ENCODE assay signal across 27 mouse cellular contexts in genomic region chr15:95085962-95086361, GRCm38 (mm10).
DNase-seq lines count a peak whose midpoint lies in the region; ATAC-seq and TF ChIP-seq lines count a peak whose summit lies in the region.
"Had no signal": no experiment of that assay in that cellular context is flagged by ENCODE, and none has a peak within 500 bp of the region (broad histone marks: within the 10 kb centered on the region; RNA-seq: fewer than 3 reads in every experiment).

No protein-coding gene starts in this region.

- no peaks in the 10 kb centered on the region for H3K36me3 ChIP-seq in liver, embryonic 12.5 days
- H3K36me3 ChIP-seq: embryonic facial prominence, embryonic 12.5 days; heart, embryonic 12.5 days; hindbrain, embryonic 10.5 days; intestine, embryonic 15.5 days; limb, embryonic 13.5 days; liver, embryonic 13.5 days; midbrain, embryonic 13.5 days had no signal

- no peak for ATAC-seq in liver, embryonic 12.5 days
- ATAC-seq: forebrain, embryonic 13.5 days; hindbrain, embryonic 16.5 days; intestine, embryonic 15.5 days; midbrain, embryonic 13.5 days had no signal

- WGBS in cerebellum, adult 2 months: 23% methylated on average over 7 of the region's 7 CpGs
- 69% methylated on average over 7 of the region's 7 CpGs for WGBS in liver, embryonic 12.5 days (ENCODE audit: insufficient replicate concordance)

- no peaks in the 10 kb centered on the region for H3K27me3 ChIP-seq in cerebellum, adult 2 months (ENCODE audit: control insufficient read depth, insufficient read depth, low read length)
- no peaks in the 10 kb centered on the region for H3K27me3 ChIP-seq in liver, embryonic 12.5 days (replicated peaks)
- H3K27me3 ChIP-seq: embryonic facial prominence, embryonic 12.5 days; forebrain, embryonic 13.5 days; heart, embryonic 12.5 days; intestine, embryonic 15.5 days; limb, embryonic 13.5 days; liver, embryonic 13.5 days; megakaryocyte, embryonic 14.5 days; midbrain, embryonic 13.5 days had no signal

- H3K9me3 ChIP-seq in liver, embryonic 12.5 days (replicated peaks): 0 out of 2 replicates have a peak, but pooled peaks cover 10% of the 10 kb centered on the region
- H3K9me3 ChIP-seq: embryonic facial prominence, embryonic 12.5 days; forebrain, embryonic 13.5 days; heart, embryonic 12.5 days; hindbrain, embryonic 10.5 days; intestine, embryonic 15.5 days; limb, embryonic 13.5 days; midbrain, embryonic 13.5 days had no signal

- H3K27ac ChIP-seq in cerebellum, adult 2 months (ENCODE audit: insufficient read depth, low read length): no peak overlapping the region
- no peak overlapping the region for H3K27ac ChIP-seq in liver, embryonic 12.5 days
- H3K27ac ChIP-seq: embryonic facial prominence, embryonic 12.5 days; forebrain, embryonic 13.5 days; hindbrain, embryonic 10.5 days; intestine, embryonic 15.5 days; layer of hippocampus, adult 2 months; limb, embryonic 13.5 days; liver, embryonic 13.5 days; midbrain, embryonic 13.5 days had no signal

- no peak overlapping the region for H3K4me3 ChIP-seq in cerebellum, adult 2 months (replicated peaks; ENCODE audit: insufficient read depth, low read depth, low read length)
- no peak overlapping the region for H3K4me3 ChIP-seq in liver, embryonic 12.5 days
- H3K4me3 ChIP-seq: embryonic facial prominence, embryonic 12.5 days; forebrain, embryonic 13.5 days; heart, embryonic 12.5 days; hindbrain, embryonic 10.5 days; intestine, embryonic 15.5 days; layer of hippocampus, adult 2 months; limb, embryonic 13.5 days; liver, embryonic 13.5 days; megakaryocyte, embryonic 14.5 days; midbrain, embryonic 13.5 days had no signal

- peaks cover 2% of the 10 kb centered on the region for H3K4me1 ChIP-seq in cerebellum, adult 2 months (ENCODE audit: control insufficient read depth, insufficient read depth, low read length)
- H3K4me1 ChIP-seq in liver, embryonic 12.5 days: no peaks in the 10 kb centered on the region
- H3K4me1 ChIP-seq: embryonic facial prominence, embryonic 12.5 days; heart, embryonic 12.5 days; hindbrain, embryonic 10.5 days; intestine, embryonic 15.5 days; limb, embryonic 13.5 days; liver, embryonic 13.5 days; megakaryocyte, embryonic 14.5 days had no signal

- no peak for TF ChIP-seq CTCF in cerebellum, adult 2 months (IDR thresholded peaks at IDR 0.05; ENCODE audit: borderline replicate concordance, insufficient read depth, low read depth, low read length)

- H3K9ac ChIP-seq in liver, embryonic 12.5 days: no peak overlapping the region
- H3K9ac ChIP-seq: embryonic facial prominence, embryonic 12.5 days; forebrain, embryonic 13.5 days; heart, embryonic 12.5 days; intestine, embryonic 15.5 days; limb, embryonic 13.5 days; liver, embryonic 13.5 days; midbrain, embryonic 13.5 days had no signal

- TF ChIP-seq POLR2A in cerebellum, adult 2 months (IDR thresholded peaks at IDR 0.05; ENCODE audit: borderline replicate concordance, insufficient read depth, low read length): no peak

- peak; percentile 13 for DNase-seq in adrenal gland, adult 2 months
- no peak for DNase-seq in adrenal gland, postnatal 4 days (ENCODE audit: low spot score in 2 of 2)
- peak; percentile 21 for DNase-seq in adrenal gland, postnatal 25 days
- peak; percentile 60 to 64 for DNase-seq in cerebellum, adult 2 months
- peak; percentile 58 to 65 for DNase-seq in cerebellum, postnatal 25 days
- DNase-seq in thymus, postnatal 0 days (ENCODE audit: low spot score): no peak
- DNase-seq in lung, postnatal 10 days: no peak
- DNase-seq: gastrocnemius, postnatal 10 days; heart, adult 18-20 months; heart, postnatal 10 days; kidney, adult 9 months; kidney, postnatal 25 days; liver, embryonic 13.5 days; lung, adult 2 months; lung, postnatal 36 days; thymus, adult 18-20 months had no signal

- H3K4me2 ChIP-seq in liver, embryonic 12.5 days: no peak overlapping the region
- H3K4me2 ChIP-seq: embryonic facial prominence, embryonic 12.5 days; forebrain, embryonic 13.5 days; heart, embryonic 12.5 days; intestine, embryonic 15.5 days; limb, embryonic 13.5 days; liver, embryonic 13.5 days; midbrain, embryonic 13.5 days had no signal

Comparison
In these comparisons a context has a peak if more than half of its experiments do, and no peak if none do; other contexts are left out.
1. DNase-seq: peak in adrenal gland, adult 2 months (single experiment), adrenal gland, postnatal 25 days (single experiment), cerebellum, adult 2 months (2 of 2) and cerebellum, postnatal 25 days (2 of 2); none in adrenal gland, postnatal 4 days (0 of 2), thymus, postnatal 0 days (single experiment) and lung, postnatal 10 days (single experiment).